Mouse (Mus musculus) myocyte (in vitro differentiated cells): ENCODE measurements around the gene Bcl9. TPM values are rescaled to one million over a fixed set of nuclear protein-coding genes. Genes with fewer than 3 reads are reported as not detected.

ENCODE experiments used
- H3K27me3 ChIP-seq: one replicate; pipeline ENCODE4 v1.6.1; 2011; ENCODE audit not compliant: control insufficient read depth, insufficient read depth, insufficient read length
- H3K36me3 ChIP-seq: one replicate; pipeline ENCODE4 v1.6.1; 2011; ENCODE audit not compliant: control insufficient read depth, insufficient read depth
- H3K4me2 ChIP-seq: one replicate; pipeline ENCODE4 v1.6.1; 2011; ENCODE audit warnings: low read depth, control low read depth
- H3K4me3 ChIP-seq: one replicate; pipeline ENCODE4 v1.5.1; 2011; ENCODE audit warnings: mild to moderate bottlenecking, control low read depth, moderate library complexity
- H3K79me2 ChIP-seq: one replicate; pipeline ENCODE4 v1.6.1; 2011; ENCODE audit not compliant: control insufficient read depth, insufficient read depth
- H3ac ChIP-seq: one replicate; pipeline ENCODE4 v1.6.1; 2011; ENCODE audit not compliant: control insufficient read depth, insufficient read length
- CEBPB ChIP-seq: IDR thresholded peaks from 2 replicates; pipeline ENCODE4 v1.6.1; 2011; ENCODE audit warnings: mild to moderate bottlenecking, moderate library complexity; ENCODE audit not compliant: poor library complexity, insufficient read depth, severe bottlenecking
- E2F4 ChIP-seq: IDR thresholded peaks from one replicate; pipeline ENCODE4 v1.6.1; 2011; ENCODE audit warnings: mild to moderate bottlenecking, control low read depth, moderate library complexity; ENCODE audit not compliant: insufficient read depth
- MAX ChIP-seq: IDR thresholded peaks from one replicate; pipeline ENCODE4 v1.6.1; 2011; ENCODE audit warnings: low read depth, mild to moderate bottlenecking, control low read depth
- MYOD1 ChIP-seq, 3 experiments: IDR thresholded peaks; one replicate each; pipeline ENCODE4 v1.6.1; 2011; ENCODE audit warnings: control low read depth in 2 of 3, low read depth in 2 of 3, mild to moderate bottlenecking in 2 of 3, moderate library complexity in 1 of 3; ENCODE audit not compliant: insufficient read length in 2 of 3, control insufficient read depth in 1 of 3
- MYOG ChIP-seq, 3 experiments: IDR thresholded peaks; one replicate each; pipeline ENCODE4 v1.6.1; 2011; ENCODE audit warnings: control low read depth in 2 of 3, low read depth in 2 of 3, mild to moderate bottlenecking in 2 of 3; ENCODE audit not compliant: insufficient read length in 2 of 3, control insufficient read depth in 1 of 3, insufficient read depth in 1 of 3
- POLR2A ChIP-seq: IDR thresholded peaks from one replicate; pipeline ENCODE4 v1.6.1; 2011; ENCODE audit warnings: low read depth, mild to moderate bottlenecking, control low read depth, moderate library complexity; ENCODE audit not compliant: insufficient read length
- POLR2AphosphoS2 ChIP-seq: IDR thresholded peaks from one replicate; pipeline ENCODE4 v1.6.1; 2011; ENCODE audit warnings: low read depth, control low read depth; ENCODE audit not compliant: insufficient read length
- REST ChIP-seq: IDR thresholded peaks from one replicate; pipeline ENCODE4 v1.6.1; 2011; ENCODE audit warnings: mild to moderate bottlenecking, control low read depth, moderate library complexity; ENCODE audit not compliant: insufficient read depth, insufficient read length
- SRF ChIP-seq: IDR thresholded peaks from one replicate; pipeline ENCODE4 v1.6.1; 2011; ENCODE audit warnings: low read depth; ENCODE audit not compliant: control insufficient read depth, insufficient read length
- TCF12 ChIP-seq: IDR thresholded peaks from one replicate; pipeline ENCODE4 v1.6.1; 2011; ENCODE audit warnings: mild to moderate bottlenecking, control low read depth; ENCODE audit not compliant: poor library complexity, insufficient read depth, severe bottlenecking
- TCF3 ChIP-seq: IDR thresholded peaks from one replicate; pipeline ENCODE4 v1.6.1; 2011; ENCODE audit warnings: low read depth, control low read depth; ENCODE audit not compliant: insufficient read length
- USF1 ChIP-seq: IDR thresholded peaks from one replicate; pipeline ENCODE4 v1.6.1; 2011; ENCODE audit warnings: low read depth, mild to moderate bottlenecking, control low read depth, moderate library complexity
- polyA plus RNA-seq: library from polyadenylated mRNA; unstranded; fragments of >200 nt; fragmentation: generic; extraction: Trizol; gene quantifications from one replicate; pipeline ENCODE4 v1.2.1, GENCODE M21; 2012; ENCODE audit warnings: missing spikeins

Gene Bcl9
- polyA plus RNA-seq, 1 experiment = 5.7 TPM

DNA sequence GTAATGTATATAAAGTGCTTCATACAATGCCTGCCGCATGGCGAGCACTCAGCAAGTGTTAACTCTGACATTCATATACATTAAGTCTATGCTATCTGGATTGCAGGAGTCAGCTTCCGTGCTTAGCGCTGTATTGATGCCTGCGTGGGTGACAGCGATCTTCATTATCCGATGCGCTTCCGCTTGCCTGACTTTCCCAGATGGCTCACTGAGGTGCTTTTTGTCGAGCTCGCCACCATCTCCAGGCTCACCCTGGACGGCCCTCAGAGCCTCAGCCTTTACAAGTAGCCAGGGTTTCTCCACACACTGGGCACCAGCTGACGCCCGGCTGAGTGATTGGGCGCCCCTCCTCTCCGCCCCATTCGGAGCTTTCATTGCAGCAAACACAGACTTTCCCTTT is 26.3 kb upstream of the Bcl9 start:
- Histone ChIP-seq H3K36me3 (no peaks in the 10 kb centered on the region), H3ac (no peak overlapping the region), H3K4me2 (no peak overlapping the region), H3K4me3 (no peak overlapping the region), H3K79me2 (no peaks in the 10 kb centered on the region), H3K27me3 (peaks cover 11% of the 10 kb centered on the region)
- TF ChIP-seq MAX = no peak
- TF ChIP-seq TCF12 = no peak
- TF ChIP-seq MYOD1 (IDR thresholded peaks at IDR 0.05; ENCODE audit: control insufficient read depth in 1 of 3, insufficient read length in 2 of 3, low read depth in 2 of 3) = no peak
- no peak for TF ChIP-seq E2F4
- no peak for TF ChIP-seq POLR2AphosphoS2
- TF ChIP-seq POLR2A = no peak
- TF ChIP-seq MYOG (IDR thresholded peaks at IDR 0.05; ENCODE audit: control insufficient read depth in 1 of 3, insufficient read depth in 1 of 3, insufficient read length in 2 of 3, low read depth in 2 of 3) = no peak
- TF ChIP-seq REST = no peak
- TF ChIP-seq SRF = no peak
- no peak for TF ChIP-seq USF1
- no peak for TF ChIP-seq CEBPB
- TF ChIP-seq TCF3 = no peak

DNA sequence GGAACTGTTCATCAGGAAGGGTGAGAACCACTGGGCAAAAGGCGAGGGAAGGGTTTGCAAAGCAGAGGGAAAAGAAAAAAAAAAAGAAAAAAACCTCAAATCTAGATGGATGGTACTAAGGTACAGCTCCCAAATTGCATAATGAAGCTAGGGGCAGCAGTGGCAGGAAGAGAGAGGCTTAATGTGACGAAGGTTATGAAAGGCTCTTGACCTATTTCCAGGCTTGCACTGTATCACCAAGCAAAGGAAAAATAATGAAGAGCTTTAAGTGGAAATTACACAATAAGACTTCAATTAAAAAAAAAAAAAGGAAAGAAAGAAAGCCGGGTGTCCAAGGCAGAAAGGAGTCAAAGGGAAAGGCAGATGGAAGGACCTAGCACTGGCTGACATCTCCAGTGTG is 19.6 kb upstream of the Bcl9 start:
- TF ChIP-seq MAX (no peak), TCF3 (no peak), REST (no peak), USF1 (no peak), MYOG (IDR thresholded peaks at IDR 0.05; ENCODE audit: control insufficient read depth in 1 of 3, insufficient read depth in 1 of 3, insufficient read length in 2 of 3, low read depth in 2 of 3) (no peak), POLR2AphosphoS2 (no peak), MYOD1 (IDR thresholded peaks at IDR 0.05; ENCODE audit: control insufficient read depth in 1 of 3, insufficient read length in 2 of 3, low read depth in 2 of 3) (no peak)

DNA sequence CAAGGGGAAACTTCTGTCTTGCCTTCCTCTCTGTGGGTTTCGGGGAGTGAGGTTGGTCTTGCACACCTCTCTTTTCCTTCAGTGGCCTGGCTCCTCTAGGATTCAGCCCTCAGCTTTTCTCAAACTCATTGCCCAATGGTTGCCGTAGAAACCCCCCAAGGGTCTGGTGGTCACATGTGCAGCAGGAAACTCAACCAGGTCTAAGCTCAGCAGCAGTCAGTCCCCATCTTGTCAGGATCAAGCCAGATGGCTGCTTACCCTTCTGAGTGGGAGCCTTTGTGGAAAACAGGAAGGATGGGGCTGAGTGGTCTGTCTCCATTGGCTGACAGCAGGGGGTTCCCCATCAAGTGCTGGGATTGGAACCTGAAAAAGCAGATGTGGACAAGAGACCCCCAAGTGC is 15.7 kb upstream of the Bcl9 start:
- Histone ChIP-seq H3K36me3 (no peaks in the 10 kb centered on the region), H3K4me3 (no peak overlapping the region), H3K27me3 (peaks cover 15% of the 10 kb centered on the region), H3ac (no peak overlapping the region), H3K4me2 (no peak overlapping the region), H3K79me2 (no peaks in the 10 kb centered on the region)
- TF ChIP-seq SRF = no peak
- TF ChIP-seq USF1 = no peak
- TF ChIP-seq MAX = no peak
- TF ChIP-seq TCF3 = no peak
- TF ChIP-seq TCF12 = no peak
- TF ChIP-seq POLR2AphosphoS2 = no peak
- TF ChIP-seq REST = no peak
- no peak for TF ChIP-seq MYOG (IDR thresholded peaks at IDR 0.05; ENCODE audit: control insufficient read depth in 1 of 3, insufficient read depth in 1 of 3, insufficient read length in 2 of 3, low read depth in 2 of 3)
- no peak for TF ChIP-seq MYOD1 (IDR thresholded peaks at IDR 0.05; ENCODE audit: control insufficient read depth in 1 of 3, insufficient read length in 2 of 3, low read depth in 2 of 3)
- TF ChIP-seq E2F4 = no peak
- TF ChIP-seq POLR2A = no peak
- TF ChIP-seq CEBPB = no peak

More for the DNA sequence above, 19.6 kb upstream of the Bcl9 start:
- Histone ChIP-seq H3ac (no peak overlapping the region), H3K4me2 (no peak overlapping the region), H3K4me3 (no peak overlapping the region), H3K27me3 (peaks cover 10% of the 10 kb centered on the region), H3K36me3 (no peaks in the 10 kb centered on the region), H3K79me2 (no peaks in the 10 kb centered on the region)

DNA sequence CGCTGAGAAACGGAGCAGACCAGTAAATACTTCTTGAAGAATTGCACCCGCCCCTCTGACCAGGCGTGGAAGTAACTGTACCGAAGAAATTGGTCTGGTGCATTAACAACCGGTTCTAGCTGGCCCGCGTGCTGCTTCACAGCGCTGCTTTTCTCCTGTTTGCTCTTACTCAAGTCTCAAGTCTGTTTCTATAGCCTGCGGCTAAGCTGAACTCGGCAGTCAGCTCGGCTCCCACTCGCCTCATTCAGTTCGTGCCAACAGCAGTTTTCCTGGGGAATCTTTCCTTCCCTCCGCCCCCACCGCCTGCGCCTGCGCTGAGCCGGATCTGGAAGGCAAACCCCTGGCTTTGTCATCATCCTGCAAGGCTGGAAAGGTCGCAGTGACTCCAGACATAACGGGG is 14.3 kb upstream of the Bcl9 start:
- H3ac ChIP-seq = no peak overlapping the region
- H3K4me2 ChIP-seq = no peak overlapping the region
- H3K79me2 ChIP-seq = no peaks in the 10 kb centered on the region
- TF ChIP-seq TCF12 = no peak
- TF ChIP-seq USF1 = no peak
- no peak for TF ChIP-seq CEBPB
- TF ChIP-seq POLR2A = no peak
- no peak for TF ChIP-seq SRF
- no peak for TF ChIP-seq POLR2AphosphoS2
- no peaks in the 10 kb centered on the region for H3K36me3 ChIP-seq
- no peak overlapping the region for H3K4me3 ChIP-seq
- peaks cover 5% of the 10 kb centered on the region for H3K27me3 ChIP-seq

DNA sequence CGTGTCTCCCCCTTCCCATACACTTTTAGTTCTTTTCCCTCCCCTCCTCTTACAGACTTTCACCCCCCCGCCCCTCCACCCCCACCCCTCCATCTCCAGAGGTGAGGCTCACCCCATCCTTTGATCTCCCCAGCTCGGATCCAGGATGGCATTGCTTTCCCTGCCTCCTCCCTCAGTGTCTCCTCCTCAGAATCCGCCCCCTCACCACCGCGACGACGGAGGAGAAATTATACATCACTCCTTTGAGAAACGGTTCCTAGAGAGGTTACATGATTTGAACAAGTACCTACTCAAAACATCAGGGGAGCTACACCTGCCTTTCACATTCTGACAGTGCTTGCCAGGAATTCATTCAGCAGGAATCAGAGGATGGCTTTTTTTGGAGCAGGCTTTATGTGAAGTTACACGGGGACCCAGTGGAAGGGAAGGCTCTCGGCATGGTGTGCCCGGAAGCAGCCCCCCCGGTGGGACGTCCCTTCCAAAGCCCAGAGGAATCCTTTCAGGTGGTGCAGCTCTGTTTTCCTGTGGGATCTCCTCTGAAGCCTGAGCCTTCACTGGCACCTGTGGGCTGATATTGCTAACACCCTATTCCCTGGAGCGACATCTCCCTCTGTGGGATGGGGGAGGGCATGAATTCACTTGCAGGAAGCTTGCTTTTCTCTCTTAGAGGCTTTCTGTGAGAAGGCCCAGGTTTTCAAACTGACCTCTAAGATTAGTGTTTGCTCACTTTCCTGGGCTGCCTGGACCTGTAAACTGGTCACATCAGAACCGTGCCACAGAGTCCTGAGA is 12.2 kb upstream of the Bcl9 start:
- TF ChIP-seq MAX (no peak), TCF12 (no peak), E2F4 (no peak), SRF (no peak), TCF3 (no peak), MYOG (IDR thresholded peaks at IDR 0.05; ENCODE audit: control insufficient read depth in 1 of 3, insufficient read depth in 1 of 3, insufficient read length in 2 of 3, low read depth in 2 of 3) (no peak), USF1 (no peak), REST (no peak), POLR2A (no peak), MYOD1 (IDR thresholded peaks at IDR 0.05; ENCODE audit: control insufficient read depth in 1 of 3, insufficient read length in 2 of 3, low read depth in 2 of 3) (no peak), POLR2AphosphoS2 (no peak)

More for the DNA sequence above, 12.2 kb upstream of the Bcl9 start:
- Histone ChIP-seq H3K4me2 (no peak overlapping the region), H3K79me2 (no peaks in the 10 kb centered on the region), H3K27me3 (peaks cover 5% of the 10 kb centered on the region), H3K4me3 (no peak overlapping the region), H3ac (no peak overlapping the region), H3K36me3 (no peaks in the 10 kb centered on the region)
